Mouse (Mus musculus) testis, postnatal 10 days (tissue): ENCODE results near the gene Tex14.
A peak's percentile ranks its signal among the peaks of the same experiment; 100 is the strongest.
"Not testable (repeated sequence)": the region's sequence is repeated elsewhere in the genome, so short reads cannot be mapped to it uniquely, and the experiment has no call there.

Experiments
- DNase-seq: peaks from one replicate; pipeline ENCODE4 v3.0.0; 2021; ENCODE audit warnings: low spot score

Tex14 gene

GRCm38 (mm10) chr11:87404876-87405275, at the start of gene Tex14, which contains the start of gene Rad51c:
Gene Tex14, plus strand, starts transcription at chr11:87405065.
Gene Rad51c, minus strand, starts transcription at chr11:87404954.
- peak; percentile 69 for DNase-seq

- DNase-seq: peak; percentile 48
Observed at GRCm38 (mm10) chr11:87357317-87358300, 47.3 kb upstream of the Tex14 start.

GRCm38 (mm10) chr11:87358331-87359261, 46.3 kb upstream of the Tex14 start, which contains the start of gene Ppm1e:
Gene Ppm1e, minus strand, starts transcription at chr11:87359023.
- peak; percentile 88 for DNase-seq

GRCm38 (mm10) chr11:87359262-87359612, 45.6 kb upstream of the Tex14 start:
- DNase-seq: no peak

- no peak for DNase-seq
Observed at GRCm38 (mm10) chr11:87365120-87365519, 39.7 kb upstream of the Tex14 start.

GRCm38 (mm10) chr11:87367061-87367460, 37.8 kb upstream of the Tex14 start:
- no peak for DNase-seq

GRCm38 (mm10) chr11:87367865-87368580, 36.8 kb upstream of the Tex14 start:
- no peak for DNase-seq

GRCm38 (mm10) chr11:87384551-87384950, 20.3 kb upstream of the Tex14 start:
- DNase-seq: no peak

GRCm38 (mm10) chr11:87385676-87386075, 19.2 kb upstream of the Tex14 start:
- no peak for DNase-seq

GRCm38 (mm10) chr11:87393855-87394254, 11.0 kb upstream of the Tex14 start:
- DNase-seq: peak; percentile 50

GRCm38 (mm10) chr11:87398402-87398801, 6.5 kb upstream of the Tex14 start:
- DNase-seq: no peak

GRCm38 (mm10) chr11:87404111-87404853, 583 bp upstream of the Tex14 start:
- peak; percentile 99 for DNase-seq

- DNase-seq: not testable (repeated sequence)
Observed at GRCm38 (mm10) chr11:87413412-87413811, 8.5 kb downstream of the Tex14 start.

GRCm38 (mm10) chr11:87416120-87416519, 11.3 kb downstream of the Tex14 start:
- no peak for DNase-seq

GRCm38 (mm10) chr11:87420861-87421260, 16.0 kb downstream of the Tex14 start:
- DNase-seq: no peak

GRCm38 (mm10) chr11:87421760-87422201, 16.9 kb downstream of the Tex14 start:
- no peak for DNase-seq

- peak; percentile 81 for DNase-seq
Observed at GRCm38 (mm10) chr11:87422511-87423340, 17.9 kb downstream of the Tex14 start.

- no peak for DNase-seq
Observed at GRCm38 (mm10) chr11:87423551-87424325, 18.9 kb downstream of the Tex14 start.

- DNase-seq: no peak
Observed at GRCm38 (mm10) chr11:87426121-87426449, 21.2 kb downstream of the Tex14 start.
